Comparison of ENCODE assay signal across 18 mouse cellular contexts in the genomic region with DNA sequence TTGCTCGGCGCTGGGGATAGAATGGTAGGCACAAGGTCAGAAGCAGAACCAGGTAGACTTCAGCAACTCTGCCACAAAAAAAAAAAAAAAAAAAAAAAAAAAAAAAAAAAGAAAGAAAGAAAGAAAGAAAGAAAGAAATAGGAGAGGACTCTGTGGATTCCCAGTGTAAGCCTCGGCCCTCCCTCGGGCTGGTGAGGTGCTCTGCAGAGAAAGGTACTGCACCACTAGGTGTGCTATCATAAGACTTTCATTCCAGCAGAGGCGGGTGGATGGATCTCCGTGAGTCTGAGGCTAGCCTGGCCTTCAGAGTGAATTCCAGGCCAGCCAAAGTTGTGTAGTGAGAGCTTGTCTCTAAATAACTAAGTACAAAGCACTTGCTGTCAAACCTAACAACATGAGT. TPM values are rescaled to one million over a fixed set of nuclear protein-coding genes. Genes with fewer than 3 reads are reported as not detected.
DNase-seq lines count a peak whose midpoint lies in the region; ATAC-seq and TF ChIP-seq lines count a peak whose summit lies in the region.
"Had no signal": no experiment of that assay in that cellular context is flagged by ENCODE, and none has a peak within 500 bp of the region (broad histone marks: within the 10 kb centered on the region; RNA-seq: fewer than 3 reads in every experiment).

No protein-coding gene starts in this region.

- H3K9me3 ChIP-seq in kidney, postnatal 0 days (replicated peaks; ENCODE audit: low read length) = no peaks in the 10 kb centered on the region
- 0 out of 2 replicates have a peak, but pooled peaks cover 3% of the 10 kb centered on the region for H3K9me3 ChIP-seq in E14TG2a.4 (ENCODE audit: low read length)
- H3K9me3 ChIP-seq: heart, embryonic 13.5 days; midbrain, embryonic 15.5 days had no signal

- no peak overlapping the region for H3K4me3 ChIP-seq in kidney, postnatal 0 days (replicated peaks; ENCODE audit: low read depth, low read length)
- H3K4me3 ChIP-seq in E14TG2a.4 (replicated peaks; ENCODE audit: low read length) = no peak overlapping the region
- H3K4me3 ChIP-seq: heart, embryonic 13.5 days; hindbrain, embryonic 10.5 days; midbrain, embryonic 15.5 days; neural tube, embryonic 12.5 days had no signal

- H3K4me2 ChIP-seq in kidney, postnatal 0 days (ENCODE audit: low read length) = no peak overlapping the region
- H3K4me2 ChIP-seq: heart, embryonic 13.5 days; midbrain, embryonic 15.5 days; neural tube, embryonic 12.5 days had no signal

- H3K27ac ChIP-seq in kidney, postnatal 0 days = no peak overlapping the region
- H3K27ac ChIP-seq: heart, embryonic 13.5 days; hindbrain, embryonic 10.5 days; midbrain, embryonic 15.5 days; neural tube, embryonic 12.5 days had no signal

- no peak for ATAC-seq in kidney, postnatal 0 days (replicated peaks; ENCODE audit: low FRiP score, low read depth)
- ATAC-seq in monocyte, adult 5-6 weeks (replicated peaks; ENCODE audit: insufficient number of reproducible peaks, low FRiP score, low TSS enrichment, poor library complexity, severe bottlenecking) = no peak
- ATAC-seq: forebrain, postnatal 0 days; midbrain, embryonic 15.5 days had no signal

- no peak overlapping the region for H3K9ac ChIP-seq in kidney, postnatal 0 days (ENCODE audit: low read depth, low read length)
- H3K9ac ChIP-seq: forebrain, postnatal 0 days; heart, embryonic 13.5 days; midbrain, embryonic 15.5 days; neural tube, embryonic 12.5 days had no signal

- peak; percentile 28 for DNase-seq in kidney, postnatal 0 days (ENCODE audit: low spot score)
- DNase-seq in kidney, adult 9 months = no peak
- DNase-seq in ZHBTc4 (ENCODE audit: low read depth, low spot score) = peak; percentile 80
- peak; percentile 29 for DNase-seq in retina, embryonic 14.5 days (ENCODE audit: low spot score)
- DNase-seq in left cerebral cortex, adult 9 months (ENCODE audit: low spot score in 2 of 2) = no peak
- DNase-seq: adrenal gland, postnatal 14 days; cerebellum, postnatal 36 days; forebrain, postnatal 0 days; gastrocnemius, postnatal 36 days; kidney, adult 8-10 months; lung, postnatal 4 days; spleen, adult 18-20 months had no signal

- H3K36me3 ChIP-seq in kidney, postnatal 0 days (ENCODE audit: insufficient read depth, low read length) = no peaks in the 10 kb centered on the region
- no peaks in the 10 kb centered on the region for H3K36me3 ChIP-seq in E14TG2a.4 (ENCODE audit: insufficient read depth, low read length)
- H3K36me3 ChIP-seq: heart, embryonic 13.5 days; hindbrain, embryonic 10.5 days; midbrain, embryonic 15.5 days; neural tube, embryonic 12.5 days had no signal

- H3K4me1 ChIP-seq in kidney, postnatal 0 days (replicated peaks; ENCODE audit: insufficient read depth, low read length) = no peaks in the 10 kb centered on the region; the same call in 1 of the 2 replicates
- H3K4me1 ChIP-seq in E14TG2a.4 (replicated peaks; ENCODE audit: low read depth, low read length) = peaks cover 52% of the 10 kb centered on the region
- H3K4me1 ChIP-seq: heart, embryonic 13.5 days; neural tube, embryonic 12.5 days had no signal

- H3K27me3 ChIP-seq in kidney, postnatal 0 days (ENCODE audit: insufficient read depth, low read length) = no peaks in the 10 kb centered on the region
- no peaks in the 10 kb centered on the region for H3K27me3 ChIP-seq in E14TG2a.4 (ENCODE audit: insufficient read depth, low read length)
- H3K27me3 ChIP-seq: heart, embryonic 13.5 days; midbrain, embryonic 15.5 days; neural tube, embryonic 12.5 days had no signal

- WGBS in kidney, postnatal 0 days = 73% methylated on average over 6 of the region's 6 CpGs

- peak; percentile 32; the same call in 1 of the 2 replicates for TF ChIP-seq CTCF in kidney, postnatal 0 days (IDR thresholded peaks at IDR 0.05; ENCODE audit: low read depth)
- TF ChIP-seq CTCF in E14TG2a.4 (conservative IDR thresholded peaks at IDR 0.05; ENCODE audit: low read length) = peak; percentile 20

RNA-seq across cellular contexts. Expression of gene Minos1, which starts 10.9 kb away (rescaled TPM):
- polyA plus RNA-seq in kidney, postnatal 0 days (2015; fragmentation: Nextera tagmentation; extraction: Ambion mirVana) = 796 and 875 TPM in 2 replicates
- 102 to 135 TPM (median 117 TPM) in 3 replicates for total RNA-seq in monocyte, adult 5-6 weeks (2017)

RNA-seq across cellular contexts. Expression of gene Nbl1, which starts 49.0 kb away (rescaled TPM):
- 34.0 and 39.4 TPM in 2 replicates for polyA plus RNA-seq in kidney, postnatal 0 days (2015; fragmentation: Nextera tagmentation; extraction: Ambion mirVana)
- total RNA-seq in monocyte, adult 5-6 weeks (2017) = 0.32 TPM in 1 of 3 replicates, not detected in the others

RNA-seq across cellular contexts. Expression of gene Capzb, which starts 50.9 kb away (rescaled TPM):
- 304 and 348 TPM in 2 replicates for polyA plus RNA-seq in kidney, postnatal 0 days (2015; fragmentation: Nextera tagmentation; extraction: Ambion mirVana)
- 302 to 348 TPM (median 323 TPM) in 3 replicates for total RNA-seq in monocyte, adult 5-6 weeks (2017)

Comparison
In these comparisons a context has a peak if more than half of its experiments do, and no peak if none do; other contexts are left out.
1. DNase-seq: peak in kidney, postnatal 0 days (single experiment), ZHBTc4 (single experiment) and retina, embryonic 14.5 days (single experiment); none in kidney, adult 9 months (single experiment) and left cerebral cortex, adult 9 months (0 of 2).